Mouse (Mus musculus): ENCODE measurements around the gene Vav2. TPM values are rescaled to one million over a fixed set of nuclear protein-coding genes. Genes with fewer than 3 reads are reported as not detected.

The Vav2 gene
- total and polyA plus RNA-seq, 2 experiments from 2014 or later: 2.4 to 16.8 TPM

- WGBS: 65% methylated on average over 3 of the region's 3 CpGs
- H3K4me3 ChIP-seq (ENCODE audit: low read depth, low read length): no peak overlapping the region
- H3K4me1 ChIP-seq (ENCODE audit: control insufficient read depth, insufficient read depth): peaks cover 9% of the 10 kb centered on the region
- H3K27ac ChIP-seq (ENCODE audit: low read depth): no peak overlapping the region
- DNase-seq (ENCODE audit: low spot score) (no peak), ATAC-seq (ENCODE audit: insufficient read depth, low read depth) (no peak)
- no peaks in the 10 kb centered on the region for H3K36me3 ChIP-seq (replicated peaks; ENCODE audit: control insufficient read depth, insufficient read depth, low read length)
- TF ChIP-seq CTCF (IDR thresholded peaks at IDR 0.05; ENCODE audit: low read depth) (no peak), EP300 (IDR thresholded peaks at IDR 0.05; ENCODE audit: low read depth) (no peak)
- H3K4me2 ChIP-seq (ENCODE audit: low read depth, low read length): no peak overlapping the region
- no peak overlapping the region for H3K9ac ChIP-seq (replicated peaks; ENCODE audit: low read depth, low read length)
- no peaks in the 10 kb centered on the region for H3K27me3 ChIP-seq (ENCODE audit: control insufficient read depth, insufficient read depth, low read length)
- H3K9me3 ChIP-seq (replicated peaks; ENCODE audit: control insufficient read depth, low read length): no peaks in the 10 kb centered on the region
Measured at GRCm38 (mm10) chr2:27408194-27408593, 18.6 kb downstream of the Vav2 start.

GRCm38 (mm10) chr2:27406928-27407327, 19.9 kb downstream of the Vav2 start:
- no peaks in the 10 kb centered on the region for H3K27me3 ChIP-seq (ENCODE audit: control insufficient read depth, insufficient read depth, low read length)
- ATAC-seq (ENCODE audit: insufficient read depth, low read depth) (no peak), DNase-seq (ENCODE audit: low spot score) (no peak)
- H3K36me3 ChIP-seq (replicated peaks; ENCODE audit: control insufficient read depth, insufficient read depth, low read length): no peaks in the 10 kb centered on the region
- TF ChIP-seq EP300 (IDR thresholded peaks at IDR 0.05; ENCODE audit: low read depth): no peak
- no peak for TF ChIP-seq CTCF (IDR thresholded peaks at IDR 0.05; ENCODE audit: low read depth)
- no peak overlapping the region for H3K27ac ChIP-seq (ENCODE audit: low read depth)
- H3K9me3 ChIP-seq (replicated peaks; ENCODE audit: control insufficient read depth, low read length): no peaks in the 10 kb centered on the region
- no peak overlapping the region for H3K4me3 ChIP-seq (ENCODE audit: low read depth, low read length)
- no peak overlapping the region for H3K4me2 ChIP-seq (ENCODE audit: low read depth, low read length)
- no peak overlapping the region for H3K9ac ChIP-seq (replicated peaks; ENCODE audit: low read depth, low read length)
- H3K4me1 ChIP-seq (ENCODE audit: control insufficient read depth, insufficient read depth): peaks cover 9% of the 10 kb centered on the region
- WGBS: 68% methylated on average over 5 of the region's 5 CpGs

- Histone ChIP-seq H3K4me2 (ENCODE audit: low read depth, low read length) (no peak overlapping the region), H3K4me1 (ENCODE audit: control insufficient read depth, insufficient read depth) (peaks cover 9% of the 10 kb centered on the region), H3K9ac (replicated peaks; ENCODE audit: low read depth, low read length) (no peak overlapping the region), H3K4me3 (ENCODE audit: low read depth, low read length) (no peak overlapping the region), H3K36me3 (replicated peaks; ENCODE audit: control insufficient read depth, insufficient read depth, low read length) (no peaks in the 10 kb centered on the region), H3K27me3 (ENCODE audit: control insufficient read depth, insufficient read depth, low read length) (no peaks in the 10 kb centered on the region), H3K9me3 (replicated peaks; ENCODE audit: control insufficient read depth, low read length) (no peaks in the 10 kb centered on the region), H3K27ac (ENCODE audit: low read depth) (no peak overlapping the region)
- WGBS: 68% methylated on average over 5 of the region's 5 CpGs
- no peak for TF ChIP-seq EP300 (IDR thresholded peaks at IDR 0.05; ENCODE audit: low read depth)
- no peak for TF ChIP-seq CTCF (IDR thresholded peaks at IDR 0.05; ENCODE audit: low read depth)
- DNase-seq (ENCODE audit: low spot score): no peak
- no peak for ATAC-seq (ENCODE audit: insufficient read depth, low read depth)
Measured at GRCm38 (mm10) chr2:27405094-27405884, 21.5 kb downstream of the Vav2 start.

GRCm38 (mm10) chr2:27404375-27405093, 22.3 kb downstream of the Vav2 start:
- no peak for TF ChIP-seq CTCF (IDR thresholded peaks at IDR 0.05; ENCODE audit: low read depth)
- no peak for TF ChIP-seq EP300 (IDR thresholded peaks at IDR 0.05; ENCODE audit: low read depth)
- DNase-seq (ENCODE audit: low spot score) (no peak), ATAC-seq (ENCODE audit: insufficient read depth, low read depth) (no peak)
- H3K9me3 ChIP-seq (replicated peaks; ENCODE audit: control insufficient read depth, low read length): no peaks in the 10 kb centered on the region
- no peak overlapping the region for H3K4me3 ChIP-seq (ENCODE audit: low read depth, low read length)
- H3K27me3 ChIP-seq (ENCODE audit: control insufficient read depth, insufficient read depth, low read length): no peaks in the 10 kb centered on the region
- H3K9ac ChIP-seq (replicated peaks; ENCODE audit: low read depth, low read length): no peak overlapping the region
- WGBS: 67% methylated on average over 6 of the region's 6 CpGs
- H3K4me1 ChIP-seq (ENCODE audit: control insufficient read depth, insufficient read depth): peaks cover 9% of the 10 kb centered on the region
- H3K27ac ChIP-seq (ENCODE audit: low read depth): no peak overlapping the region
- no peak overlapping the region for H3K4me2 ChIP-seq (ENCODE audit: low read depth, low read length)
- H3K36me3 ChIP-seq (replicated peaks; ENCODE audit: control insufficient read depth, insufficient read depth, low read length): no peaks in the 10 kb centered on the region

- 81% methylated on average over 2 of the region's 2 CpGs for WGBS
- Histone ChIP-seq H3K36me3 (replicated peaks; ENCODE audit: control insufficient read depth, insufficient read depth, low read length) (no peaks in the 10 kb centered on the region), H3K9ac (replicated peaks; ENCODE audit: low read depth, low read length) (no peak overlapping the region), H3K27ac (ENCODE audit: low read depth) (no peak overlapping the region), H3K4me1 (ENCODE audit: control insufficient read depth, insufficient read depth) (peaks cover 9% of the 10 kb centered on the region), H3K4me2 (ENCODE audit: low read depth, low read length) (no peak overlapping the region), H3K9me3 (replicated peaks; ENCODE audit: control insufficient read depth, low read length) (0 out of 2 replicates have a peak, but pooled peaks cover 4% of the 10 kb centered on the region), H3K27me3 (ENCODE audit: control insufficient read depth, insufficient read depth, low read length) (no peaks in the 10 kb centered on the region), H3K4me3 (ENCODE audit: low read depth, low read length) (no peak overlapping the region)
- no peak for TF ChIP-seq EP300 (IDR thresholded peaks at IDR 0.05; ENCODE audit: low read depth)
- no peak for TF ChIP-seq CTCF (IDR thresholded peaks at IDR 0.05; ENCODE audit: low read depth)
- ATAC-seq (ENCODE audit: insufficient read depth, low read depth) (no peak), DNase-seq (ENCODE audit: low spot score) (no peak)
Measured at GRCm38 (mm10) chr2:27401544-27401943, 25.3 kb downstream of the Vav2 start.
